Mouse (Mus musculus) neural tube, embryonic 15.5 days (tissue): ENCODE data around the gene Asic4. TPM values are rescaled to one million over a fixed set of nuclear protein-coding genes. Genes with fewer than 3 reads are reported as not detected.
A peak's percentile ranks its signal among the peaks of the same experiment; 100 is the strongest.

Experiments used
- ATAC-seq: fragments of 200-750 bp; cut with Nextera tagmentation; 2 replicates; pipeline ENCODE4 v1.8.0; 2017; ENCODE audit warnings: mild to moderate bottlenecking, moderate TSS enrichment, moderate library complexity; ENCODE audit not compliant: low FRiP score
- H3K27ac ChIP-seq: fragments of 300-500 bp; sonication (generic); replicated peaks from 2 replicates; pipeline ENCODE4 v1.5.1; 2015; ENCODE audit warnings: mild to moderate bottlenecking, inconsistent platforms
- H3K27me3 ChIP-seq: fragments of 300-500 bp; sonication (generic); replicated peaks from 2 replicates; pipeline ENCODE4 v1.6.1; 2015; ENCODE audit warnings: inconsistent platforms
- H3K36me3 ChIP-seq: fragments of 300-500 bp; sonication (generic); 2 replicates; pipeline ENCODE4 v1.6.1; 2015; ENCODE audit warnings: inconsistent platforms
- H3K4me1 ChIP-seq: fragments of 300-500 bp; sonication (generic); 2 replicates; pipeline ENCODE4 v1.6.1; 2015; ENCODE audit warnings: inconsistent platforms
- H3K4me2 ChIP-seq: fragments of 300-500 bp; sonication (generic); 2 replicates; pipeline ENCODE4 v1.6.1; 2015; ENCODE audit warnings: inconsistent platforms, mild to moderate bottlenecking, moderate library complexity
- H3K4me3 ChIP-seq: fragments of 300-500 bp; sonication (generic); replicated peaks from 2 replicates; pipeline ENCODE4 v1.5.1; 2015; ENCODE audit warnings: mild to moderate bottlenecking, inconsistent platforms
- H3K9ac ChIP-seq: fragments of 300-500 bp; sonication (generic); replicated peaks from 2 replicates; pipeline ENCODE4 v1.6.1; 2015; ENCODE audit warnings: mild to moderate bottlenecking, inconsistent platforms
- H3K9me3 ChIP-seq: fragments of 300-500 bp; sonication (generic); replicated peaks from 2 replicates; pipeline ENCODE4 v1.6.1; 2016; ENCODE audit warnings: inconsistent platforms
- WGBS: fragments of 180-500 bp; shearing (Covaris S2); methylation state at CpG from one replicate; pipeline ENCODE4 v1.1.7; 2015; ENCODE audit warnings: mixed read lengths; 5-methylcytosine and 5-hydroxymethylcytosine counted together
- polyA plus RNA-seq: library from polyadenylated mRNA; unstranded; fragments of >200 nt; fragmentation: Nextera tagmentation; extraction: Ambion mirVana; gene quantifications from 2 replicates; pipeline ENCODE4 v1.2.1, GENCODE M21; 2015

Gene Asic4
- polyA plus RNA-seq, 1 experiment from 2014 or later = 31.6 TPM

DNA sequence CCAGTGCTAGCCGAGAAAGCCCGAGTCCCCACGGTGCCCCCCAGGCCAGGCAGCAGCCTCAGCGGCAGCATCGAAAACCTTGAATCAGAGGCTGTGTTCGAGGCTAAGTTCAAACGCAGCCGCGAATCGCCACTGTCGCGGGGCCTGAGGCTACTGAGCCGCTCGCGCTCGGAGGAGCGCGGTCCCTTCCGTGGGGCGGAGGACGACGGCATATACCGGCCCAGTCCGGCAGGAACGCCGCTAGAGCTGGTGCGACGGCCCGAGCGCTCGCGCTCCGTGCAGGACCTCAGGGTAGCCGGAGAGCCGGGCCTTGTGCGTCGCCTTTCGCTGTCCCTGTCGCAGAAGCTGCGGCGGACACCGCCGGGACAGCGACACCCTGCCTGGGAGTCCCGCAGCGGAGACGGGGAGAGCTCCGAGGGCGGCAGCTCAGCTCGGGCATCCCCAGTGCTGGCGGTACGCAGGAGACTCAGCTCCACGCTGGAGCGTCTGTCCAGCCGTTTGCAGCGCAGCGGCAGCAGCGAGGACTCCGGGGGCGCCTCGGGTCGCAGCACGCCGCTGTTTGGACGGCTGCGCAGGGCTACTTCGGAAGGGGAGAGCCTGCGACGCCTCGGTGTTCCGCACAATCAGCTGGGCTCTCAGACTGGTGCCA, 27.3 kb upstream of the Asic4 start:
- Histone ChIP-seq H3K9me3 (no peaks in the 10 kb centered on the region), H3K4me3 (peak overlapping the region; percentile 31), H3K4me2 (peak overlapping the region; percentile 56), H3K27me3 (peaks cover 41% of the 10 kb centered on the region), H3K36me3 (peaks cover 3% of the 10 kb centered on the region; the same call in 1 of the 2 replicates), H3K9ac (peak overlapping the region; percentile 36), H3K27ac (no peak overlapping the region), H3K4me1 (peaks cover 23% of the 10 kb centered on the region)
- ATAC-seq = peak; percentile 43
- WGBS = 1% methylated on average over 71 of the region's 71 CpGs

DNA sequence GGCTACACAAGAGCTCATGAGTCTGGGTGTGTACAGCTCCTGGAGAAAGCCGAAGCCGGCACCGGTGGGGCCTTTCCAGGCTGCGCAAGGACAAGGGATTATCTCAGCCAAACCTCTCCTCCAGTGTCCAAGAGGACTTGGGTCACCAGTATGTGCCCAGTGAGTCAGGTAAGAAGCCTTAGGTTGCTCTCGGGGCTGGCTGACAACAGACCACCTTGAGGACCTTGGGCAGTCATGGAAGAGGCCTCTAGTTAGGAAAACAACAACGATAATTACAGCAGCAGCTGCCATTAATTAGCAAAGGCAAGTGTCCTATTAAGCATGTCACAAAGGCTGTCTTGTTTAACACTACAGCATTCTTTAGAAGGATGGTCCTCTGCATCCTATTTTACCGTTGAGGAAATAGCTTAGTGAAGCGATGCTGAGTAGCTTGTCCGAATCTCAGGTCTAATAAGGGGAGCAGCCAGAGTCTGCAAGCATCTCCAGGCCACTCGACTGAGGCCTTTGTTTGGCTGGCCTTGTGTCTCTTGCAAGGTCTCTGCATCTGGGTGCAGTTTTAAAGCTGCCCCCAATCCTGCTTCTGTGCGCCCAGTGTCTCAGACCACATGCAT, 26.4 kb upstream of the Asic4 start:
- H3K9me3 ChIP-seq = no peaks in the 10 kb centered on the region
- no peak overlapping the region for H3K9ac ChIP-seq
- WGBS = 55% methylated on average over 11 of the region's 11 CpGs
- peaks cover 11% of the 10 kb centered on the region for H3K36me3 ChIP-seq
- peaks cover 41% of the 10 kb centered on the region for H3K27me3 ChIP-seq
- no peak overlapping the region for H3K4me3 ChIP-seq
- no peak for ATAC-seq
- no peak overlapping the region for H3K4me2 ChIP-seq
- no peak overlapping the region for H3K27ac ChIP-seq
- peaks cover 23% of the 10 kb centered on the region for H3K4me1 ChIP-seq

DNA sequence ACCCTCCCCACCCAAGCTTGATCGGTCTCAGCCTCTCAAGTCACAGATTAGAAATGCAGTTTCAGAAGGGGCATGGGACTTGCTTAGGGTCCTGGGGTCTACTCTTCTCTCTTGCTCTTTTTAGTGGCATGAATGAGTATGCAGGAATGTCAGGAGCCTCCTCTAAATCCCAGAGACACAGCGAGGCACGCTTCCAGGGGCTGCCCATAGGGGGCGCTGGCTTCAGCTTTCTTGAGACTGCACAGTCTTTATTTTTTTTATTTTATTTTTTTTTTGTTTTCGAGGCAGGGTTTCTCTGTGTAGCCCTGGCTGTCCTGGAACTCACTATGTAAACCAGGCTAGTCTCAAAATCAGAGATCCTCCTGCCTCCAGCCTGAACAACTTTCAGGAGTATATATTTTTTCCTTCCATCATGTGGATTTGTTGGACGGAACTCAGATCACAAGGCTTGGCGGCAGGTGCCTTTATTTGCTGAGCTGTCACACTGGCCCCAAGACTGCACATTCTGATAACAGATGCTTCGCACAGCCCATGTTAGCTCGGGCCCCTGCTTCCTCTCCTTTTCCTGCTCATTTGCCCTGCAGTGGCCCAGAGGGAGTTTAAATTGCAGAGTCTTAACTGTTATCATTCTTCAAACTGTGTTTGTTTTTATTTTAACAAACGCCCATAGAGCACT, 24.3 kb upstream of the Asic4 start:
- WGBS = 35% methylated on average over 10 of the region's 10 CpGs

DNA sequence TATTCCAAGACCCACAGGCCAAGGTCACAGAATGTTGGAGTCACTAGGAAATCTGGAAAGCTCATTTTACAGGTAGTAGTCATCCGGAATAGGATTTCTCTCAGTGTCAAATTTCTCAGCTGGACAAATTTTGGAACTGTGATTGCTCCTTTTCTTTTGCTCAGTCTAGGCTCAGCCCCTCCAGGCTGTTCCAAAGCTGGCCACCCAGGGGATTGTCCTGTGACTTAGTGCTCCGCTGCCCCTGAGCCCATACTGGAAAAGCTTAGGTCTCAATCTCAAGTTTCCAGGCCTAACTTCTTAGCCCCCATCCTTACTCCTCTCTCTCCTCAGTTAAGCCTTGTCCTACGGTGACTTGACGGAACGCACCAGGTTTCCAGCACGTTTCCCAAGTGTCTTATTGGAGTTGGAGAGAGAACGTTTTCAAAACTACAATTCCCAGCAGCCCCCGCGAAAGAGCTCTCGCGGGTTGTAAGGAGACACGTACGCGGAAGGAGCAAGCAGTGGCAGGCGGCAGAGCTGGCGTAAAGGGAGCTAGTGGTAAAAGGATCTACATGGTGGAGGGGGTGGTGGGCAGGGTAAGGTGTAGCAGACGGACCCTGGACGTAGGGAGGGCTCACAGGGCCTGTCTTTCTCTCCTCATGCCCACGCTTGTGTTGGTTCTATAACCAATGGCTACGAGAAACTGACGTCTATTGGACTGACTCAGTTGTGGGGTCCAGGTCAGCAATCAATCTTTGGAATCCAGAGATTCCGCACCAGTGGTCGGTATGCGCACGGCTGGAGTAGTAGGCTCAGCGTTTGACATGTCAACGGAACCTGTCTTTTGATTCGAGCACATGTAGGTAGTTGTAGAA, 14.5 kb upstream of the Asic4 start, which contains the start of gene Gmppa:
Gene Gmppa (plus strand): TSS at position 456 of the 854 bp plus-strand sequence.
- peak within 1 kb of the TSS; percentile 68 for H3K4me2 ChIP-seq
- peak; percentile 86 for ATAC-seq
- WGBS = 7% methylated on average over 28 of the region's 28 CpGs
- peak within 1 kb of the TSS; percentile 78 for H3K27ac ChIP-seq
- peaks cover 11% of the 10 kb centered on the region; the same call in 1 of the 2 replicates for H3K27me3 ChIP-seq
- peaks cover 15% of the 10 kb centered on the region for H3K4me1 ChIP-seq
- H3K9me3 ChIP-seq = no peaks in the 10 kb centered on the region
- peak within 1 kb of the TSS; percentile 62 for H3K9ac ChIP-seq
- H3K4me3 ChIP-seq = peak within 1 kb of the TSS; percentile 59
- no peaks in the 10 kb centered on the region; the same call in 1 of the 2 replicates for H3K36me3 ChIP-seq

More for the DNA sequence above, 24.3 kb upstream of the Asic4 start:
- no peak overlapping the region for H3K4me2 ChIP-seq
- H3K27ac ChIP-seq = no peak overlapping the region
- H3K4me3 ChIP-seq = no peak overlapping the region
- H3K36me3 ChIP-seq = peaks cover 14% of the 10 kb centered on the region
- H3K4me1 ChIP-seq = peaks cover 23% of the 10 kb centered on the region
- H3K27me3 ChIP-seq = peaks cover 39% of the 10 kb centered on the region
- H3K9ac ChIP-seq = no peak overlapping the region
- no peak for ATAC-seq
- no peaks in the 10 kb centered on the region for H3K9me3 ChIP-seq

DNA sequence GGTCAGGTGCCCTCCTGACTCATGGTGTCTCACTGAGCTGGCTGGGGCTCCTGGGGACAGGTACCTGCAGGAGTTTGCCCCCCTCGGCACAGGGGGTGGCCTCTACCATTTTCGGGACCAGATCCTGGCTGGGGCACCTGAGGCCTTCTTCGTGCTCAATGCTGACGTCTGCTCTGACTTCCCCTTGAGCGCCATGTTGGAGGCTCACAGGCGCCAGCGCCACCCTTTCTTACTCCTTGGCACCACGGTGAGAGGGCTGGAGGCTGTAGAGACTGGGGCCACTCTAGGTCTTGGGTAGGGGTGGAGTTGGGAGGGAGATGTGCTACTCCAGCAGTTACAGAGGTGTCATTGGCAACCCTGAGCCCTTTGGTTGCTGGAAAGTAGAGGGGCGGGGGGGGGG, 11.5 kb upstream of the Asic4 start:
- Histone ChIP-seq H3K4me2 (no peak overlapping the region), H3K9me3 (no peaks in the 10 kb centered on the region), H3K27me3 (no peaks in the 10 kb centered on the region), H3K9ac (no peak overlapping the region), H3K36me3 (no peaks in the 10 kb centered on the region), H3K27ac (no peak overlapping the region), H3K4me1 (peaks cover 35% of the 10 kb centered on the region), H3K4me3 (no peak overlapping the region)
- ATAC-seq = no peak
- 82% methylated on average over 8 of the region's 9 CpGs for WGBS

DNA sequence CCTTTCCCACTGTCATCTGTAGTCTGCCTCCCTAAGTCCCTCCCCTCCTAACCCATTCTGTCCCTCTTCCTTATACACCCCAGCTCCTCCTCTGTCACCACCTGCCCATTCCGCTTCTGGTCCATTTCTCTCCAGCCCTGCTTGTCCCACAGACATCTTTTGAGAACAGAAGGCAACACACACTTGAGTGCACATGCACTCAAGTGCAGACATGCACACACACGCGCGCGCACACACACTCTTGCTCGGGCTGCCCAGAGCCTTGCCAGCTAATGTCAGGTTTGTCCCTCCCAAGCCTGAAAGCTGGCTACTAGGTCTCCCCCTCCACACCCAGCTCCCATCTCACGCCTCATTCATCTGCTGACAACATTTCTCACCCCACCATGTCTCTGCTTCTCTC, 9.6 kb upstream of the Asic4 start:
- WGBS = 83% methylated on average over 7 of the region's 7 CpGs
- no peaks in the 10 kb centered on the region for H3K36me3 ChIP-seq
- no peaks in the 10 kb centered on the region for H3K9me3 ChIP-seq
- H3K4me1 ChIP-seq = peaks cover 51% of the 10 kb centered on the region
- H3K4me3 ChIP-seq = no peak overlapping the region
- no peak for ATAC-seq
- H3K27ac ChIP-seq = no peak overlapping the region
- no peak overlapping the region for H3K9ac ChIP-seq
- H3K4me2 ChIP-seq = no peak overlapping the region
- H3K27me3 ChIP-seq = no peaks in the 10 kb centered on the region

DNA sequence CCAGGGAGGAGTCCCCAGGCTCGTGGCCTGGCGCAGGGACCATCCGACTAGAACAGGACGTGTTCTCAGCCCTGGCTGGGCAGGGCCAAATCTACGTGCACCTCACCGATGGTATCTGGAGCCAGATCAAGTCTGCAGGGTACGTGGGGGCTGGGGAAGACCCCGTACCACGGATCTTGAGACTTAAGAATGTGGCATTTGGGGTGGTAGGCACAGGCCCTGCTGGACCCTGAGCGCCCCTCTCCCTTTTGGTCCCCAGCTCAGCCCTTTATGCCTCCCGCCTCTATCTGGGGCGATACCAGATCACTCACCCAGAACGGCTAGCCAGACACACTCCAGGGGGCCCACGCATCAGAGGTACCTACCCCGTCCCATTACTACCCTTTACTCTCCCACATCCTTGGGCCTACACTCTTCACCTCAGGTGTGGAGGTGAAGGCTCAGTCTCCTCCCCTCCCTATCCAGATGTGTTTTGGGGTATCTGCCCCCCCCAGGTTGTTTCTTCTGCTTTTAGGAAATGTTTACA, 8.7 kb upstream of the Asic4 start:
- no peaks in the 10 kb centered on the region for H3K27me3 ChIP-seq
- H3K9me3 ChIP-seq = no peaks in the 10 kb centered on the region
- no peak for ATAC-seq
- no peaks in the 10 kb centered on the region for H3K36me3 ChIP-seq
- no peak overlapping the region for H3K27ac ChIP-seq
- no peak overlapping the region for H3K4me2 ChIP-seq
- peaks cover 53% of the 10 kb centered on the region for H3K4me1 ChIP-seq
- 85% methylated on average over 15 of the region's 15 CpGs for WGBS
- H3K4me3 ChIP-seq = no peak overlapping the region
- H3K9ac ChIP-seq = no peak overlapping the region

DNA sequence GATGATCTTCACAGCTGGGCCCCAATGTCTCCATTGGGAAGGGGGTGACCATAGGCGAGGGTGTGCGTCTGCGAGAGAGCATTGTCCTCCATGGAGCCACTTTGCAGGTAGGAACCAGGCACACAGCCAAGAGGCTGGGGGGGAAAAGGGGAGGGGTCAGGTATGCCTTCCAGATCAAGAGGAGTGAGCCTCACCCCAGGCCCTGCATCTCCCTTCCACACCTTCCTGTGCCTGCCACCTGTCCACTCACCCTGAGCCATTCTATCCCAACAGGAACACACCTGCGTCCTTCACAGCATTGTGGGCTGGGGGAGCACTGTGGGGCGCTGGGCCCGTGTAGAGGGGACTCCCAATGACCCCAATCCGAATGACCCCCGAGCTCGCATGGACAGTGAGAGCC, 8.1 kb upstream of the Asic4 start:
- no peak overlapping the region for H3K9ac ChIP-seq
- ATAC-seq = no peak
- no peaks in the 10 kb centered on the region for H3K27me3 ChIP-seq
- no peak overlapping the region for H3K4me3 ChIP-seq
- no peak overlapping the region for H3K4me2 ChIP-seq
- 75% methylated on average over 9 of the region's 9 CpGs for WGBS
- no peak overlapping the region for H3K27ac ChIP-seq
- H3K4me1 ChIP-seq = peaks cover 54% of the 10 kb centered on the region
- H3K9me3 ChIP-seq = no peaks in the 10 kb centered on the region
- no peaks in the 10 kb centered on the region for H3K36me3 ChIP-seq

DNA sequence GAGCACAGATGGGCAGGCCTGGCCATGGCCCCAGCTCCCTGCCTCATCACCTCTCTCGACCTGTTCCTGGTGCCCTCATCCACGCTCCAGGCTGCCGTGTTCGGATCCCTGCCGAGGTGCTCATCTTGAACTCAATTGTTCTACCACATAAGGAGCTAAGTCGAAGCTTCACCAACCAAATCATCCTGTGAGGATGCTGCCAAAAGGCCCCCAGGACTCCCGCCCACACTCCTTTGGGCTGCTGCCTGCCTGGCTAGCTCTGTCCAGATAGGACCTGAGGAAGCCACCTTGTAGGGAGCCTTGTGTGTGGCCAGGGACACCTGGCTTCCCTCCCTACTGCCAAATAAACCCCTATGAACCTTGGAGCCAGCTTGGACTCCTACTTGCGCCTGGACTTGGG, 7.4 kb upstream of the Asic4 start:
- ATAC-seq = no peak
- peak overlapping the region; percentile 79 for H3K27ac ChIP-seq
- no peak overlapping the region for H3K4me2 ChIP-seq
- no peak overlapping the region for H3K4me3 ChIP-seq
- no peaks in the 10 kb centered on the region for H3K27me3 ChIP-seq
- H3K36me3 ChIP-seq = no peaks in the 10 kb centered on the region
- H3K4me1 ChIP-seq = peaks cover 60% of the 10 kb centered on the region
- WGBS = 23% methylated on average over 8 of the region's 8 CpGs
- no peak overlapping the region for H3K9ac ChIP-seq
- no peaks in the 10 kb centered on the region for H3K9me3 ChIP-seq

DNA sequence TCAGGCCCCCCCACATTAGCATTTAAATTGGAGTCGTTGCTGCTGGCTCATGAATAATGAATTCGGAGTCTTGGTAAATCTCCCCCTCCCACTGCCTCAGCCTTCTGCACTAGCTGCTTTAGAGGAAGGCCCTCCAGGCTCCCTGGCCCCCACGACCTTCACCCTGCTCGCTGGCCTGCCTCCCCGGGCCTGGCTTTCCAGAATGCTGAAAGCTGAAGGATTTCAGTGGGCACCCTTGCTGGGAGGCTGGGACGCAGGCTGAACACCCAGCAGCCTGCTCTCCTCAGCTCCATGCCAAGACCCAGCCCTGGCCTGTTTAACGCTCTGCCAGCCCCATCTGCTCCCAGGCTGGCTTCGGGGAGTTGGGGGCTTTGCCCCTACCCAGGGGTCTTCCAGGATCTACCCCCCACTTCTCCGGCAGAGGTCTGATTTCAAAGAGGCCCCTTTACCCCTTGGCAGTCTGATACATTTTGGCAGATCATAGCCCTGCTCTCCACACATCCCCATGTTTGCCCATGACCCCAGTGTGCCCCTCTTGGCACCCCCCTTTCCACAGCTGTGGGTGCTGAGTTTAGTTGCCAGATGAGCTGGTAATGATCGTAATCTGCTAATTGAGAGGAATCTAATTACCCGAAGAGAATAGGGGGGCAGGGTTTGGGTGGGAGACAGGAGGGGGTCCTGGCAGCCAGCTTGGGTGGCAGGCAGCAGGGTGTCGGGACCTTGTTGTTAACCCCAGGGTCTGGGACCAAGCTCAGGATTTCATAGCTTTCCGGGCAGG, 6.8 kb upstream of the Asic4 start:
- no peak for ATAC-seq
- H3K4me1 ChIP-seq = peaks cover 66% of the 10 kb centered on the region
- H3K9ac ChIP-seq = peak overlapping the region; percentile 21; the same call in 1 of the 2 replicates
- H3K36me3 ChIP-seq = no peaks in the 10 kb centered on the region
- no peak overlapping the region for H3K4me3 ChIP-seq
- peak overlapping the region; percentile 79 for H3K27ac ChIP-seq
- H3K4me2 ChIP-seq = peak overlapping the region; percentile 30
- H3K9me3 ChIP-seq = no peaks in the 10 kb centered on the region
- no peaks in the 10 kb centered on the region for H3K27me3 ChIP-seq
- 12% methylated on average over 13 of the region's 13 CpGs for WGBS
